Mouse (Mus musculus) ovary, adult 18-20 months (tissue): Measurements from ENCODE around the gene Thy1.

ENCODE experiments used
- DNase-seq: peaks from one replicate; pipeline ENCODE4 v3.0.0; 2022; ENCODE audit warnings: low spot score, mixed read lengths

Thy1 gene

DNA sequence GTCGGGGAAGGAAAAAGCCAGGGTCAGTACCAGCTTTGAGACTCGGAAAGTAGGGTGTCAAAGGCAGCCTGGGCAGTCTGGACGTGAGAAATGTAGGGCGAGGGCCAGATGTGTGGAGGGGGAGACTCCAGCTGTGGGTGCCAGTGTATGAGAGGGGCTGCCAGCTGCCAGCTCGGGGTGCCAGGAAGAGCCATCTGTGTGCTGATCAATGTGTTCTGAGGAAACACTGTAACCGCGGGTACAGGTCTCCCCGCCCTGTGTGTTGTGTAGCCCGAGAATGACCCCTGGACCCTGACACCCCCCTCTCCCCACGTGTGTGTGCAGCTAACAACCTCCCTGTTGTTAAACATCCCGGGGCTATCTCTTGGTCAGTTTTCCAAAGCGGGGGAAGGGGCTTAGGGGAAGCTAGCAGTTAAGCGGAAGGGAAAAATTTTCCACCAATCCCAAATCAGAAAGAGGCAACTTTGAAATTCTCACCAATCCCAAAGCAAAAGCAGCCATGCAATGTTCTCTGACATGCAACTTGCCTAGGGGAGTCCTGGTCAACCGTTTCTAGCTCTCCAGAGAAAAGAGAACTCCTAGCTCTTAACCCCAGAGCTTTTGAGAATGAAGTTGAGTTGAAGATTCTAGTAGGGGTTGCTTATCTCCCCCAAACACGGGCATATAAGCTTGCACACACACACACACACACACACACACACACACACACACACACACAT, 24.2 kb downstream of the Thy1 start:
- DNase-seq: no peak

DNA sequence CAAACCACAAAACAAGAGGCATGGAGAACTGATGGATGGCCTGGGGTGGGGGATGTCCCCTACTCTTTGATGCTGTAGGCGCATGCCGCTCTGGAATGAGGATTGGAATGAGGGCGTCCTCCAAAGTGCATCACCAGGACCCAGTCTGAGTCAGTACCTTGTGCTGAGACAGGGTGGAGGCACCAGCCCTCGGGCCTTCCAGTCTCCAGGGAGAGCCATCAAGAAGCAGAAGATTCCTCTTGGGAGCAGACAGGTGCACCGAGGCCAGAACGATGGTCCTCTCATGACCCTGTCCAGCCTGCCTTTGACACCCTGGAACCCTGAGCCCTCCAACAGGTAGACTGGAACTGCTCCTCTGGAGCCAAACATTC, 24.8 kb downstream of the Thy1 start:
- no peak for DNase-seq

DNA sequence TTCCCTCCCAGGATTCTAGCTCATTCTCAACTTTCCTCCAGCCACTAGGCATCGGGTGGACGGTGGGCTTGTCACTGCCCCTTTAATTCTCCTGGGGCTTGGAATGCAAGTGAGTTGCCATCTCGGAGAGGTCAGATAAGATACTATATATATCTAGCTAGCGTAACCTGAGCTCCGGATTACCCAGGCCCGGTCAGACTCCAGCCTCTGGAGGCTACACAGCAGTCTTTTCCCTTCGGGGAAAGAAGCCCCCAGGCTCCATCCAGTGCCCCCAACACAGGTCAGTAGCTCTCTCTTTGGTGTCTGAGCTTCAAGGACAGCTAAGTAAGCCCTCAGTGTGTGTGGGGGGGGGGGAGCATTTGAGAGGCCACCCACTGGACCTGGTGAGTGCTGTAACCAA, 26.1 kb downstream of the Thy1 start:
- no peak for DNase-seq

DNA sequence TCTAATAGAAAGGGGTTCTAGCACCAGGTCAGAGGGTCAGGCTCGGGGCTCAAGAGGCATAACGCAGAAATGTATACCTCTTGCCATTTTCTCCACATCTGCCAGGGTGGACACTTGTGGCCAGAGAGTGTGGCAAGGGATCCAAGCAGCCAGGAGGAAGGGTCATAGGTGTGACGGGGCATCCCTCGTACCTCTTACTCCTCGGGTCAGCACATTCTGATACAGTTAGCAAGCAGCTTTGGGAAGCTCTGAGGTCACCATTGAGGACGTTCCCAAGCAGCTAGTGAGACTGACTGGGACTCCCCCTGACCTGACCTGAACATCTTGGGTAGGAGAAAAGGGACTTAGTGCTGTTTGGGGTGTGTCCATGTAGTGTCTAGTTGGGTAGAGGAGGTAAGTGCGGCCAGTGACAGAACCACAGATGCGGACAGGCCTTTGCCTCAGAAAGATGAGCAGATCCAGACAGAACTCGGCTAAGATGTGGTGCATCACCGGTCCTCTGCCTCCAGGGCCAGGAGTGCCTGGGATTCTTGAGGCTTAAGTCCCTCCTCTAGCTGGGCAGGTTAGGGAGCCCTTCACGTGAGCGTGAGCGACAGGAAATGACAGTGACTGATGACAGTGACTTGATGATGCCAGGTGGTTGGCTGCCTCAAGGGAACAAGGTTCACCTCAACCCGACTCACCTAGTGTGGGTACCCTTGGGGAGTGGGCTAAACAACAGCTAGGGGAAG, 27.1 kb downstream of the Thy1 start:
- no peak for DNase-seq

DNA sequence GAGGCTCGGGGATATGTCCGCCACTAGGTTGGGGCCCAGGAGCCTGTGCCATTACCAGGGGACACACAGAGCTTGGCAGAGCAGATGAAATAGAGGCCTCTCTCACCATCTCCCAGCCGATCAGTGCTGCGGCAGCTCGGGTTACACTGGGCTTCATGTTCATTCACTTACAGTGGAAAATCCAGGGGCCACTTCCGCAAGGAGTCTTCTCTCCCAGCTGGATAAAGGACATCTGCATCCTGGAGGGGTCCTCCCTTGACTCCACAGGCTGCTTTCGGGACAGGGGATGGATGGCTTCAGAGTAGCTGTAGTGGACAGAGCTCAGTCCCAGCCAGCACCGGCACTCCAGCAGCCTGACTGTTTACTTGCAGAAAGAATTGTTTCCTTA, 27.7 kb downstream of the Thy1 start:
- DNase-seq: no peak

DNA sequence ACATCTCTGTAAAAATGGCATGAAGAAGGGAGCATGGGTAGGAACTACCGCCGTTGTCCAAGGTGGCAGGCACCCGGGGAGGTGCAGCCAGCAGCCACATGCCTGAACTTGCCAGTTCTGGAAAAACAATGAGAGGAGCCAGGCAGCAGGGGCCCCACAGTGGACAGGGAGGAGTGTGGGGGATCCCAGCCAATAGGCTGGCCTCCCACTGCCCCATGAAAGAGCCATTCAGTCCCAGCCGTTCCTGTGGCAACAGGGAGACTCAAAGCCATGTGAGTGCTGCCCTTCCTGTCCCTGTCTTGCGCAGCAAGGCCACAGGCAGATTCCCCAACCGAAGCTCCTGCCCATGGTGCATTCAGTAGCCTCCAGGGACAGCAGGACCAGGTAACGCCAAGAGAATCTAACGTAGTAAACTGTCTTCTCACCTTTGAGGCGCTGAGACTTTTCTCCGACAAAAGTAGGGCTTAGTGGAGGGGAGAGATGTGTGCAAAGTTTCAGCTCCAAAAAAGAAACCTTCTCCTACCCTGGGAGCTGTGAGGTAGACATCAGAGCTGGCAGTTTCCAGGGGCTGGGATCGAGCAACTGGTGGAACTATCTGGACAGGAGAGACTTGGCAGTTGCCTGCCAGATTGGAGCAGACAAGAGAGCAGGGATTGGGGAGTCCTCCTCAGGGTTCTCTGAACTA, 28.9 kb downstream of the Thy1 start:
- no peak for DNase-seq

DNA sequence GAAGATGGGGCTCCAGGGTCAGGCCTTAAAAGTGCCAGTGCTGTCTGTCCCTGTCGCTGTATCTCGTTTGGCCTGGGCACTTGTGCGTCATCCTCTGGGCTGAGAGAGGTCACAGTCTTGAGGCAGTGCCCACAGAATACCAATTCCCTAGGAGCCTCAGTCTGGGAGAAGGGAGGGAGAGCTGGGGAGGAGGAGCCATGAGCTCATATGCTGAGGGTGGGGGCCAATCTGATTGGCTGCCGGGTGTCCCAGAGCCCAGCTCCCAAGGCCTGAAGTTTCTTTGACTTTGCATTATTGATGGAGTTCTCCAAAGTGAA, 29.4 kb downstream of the Thy1 start:
- DNase-seq: no peak

DNA sequence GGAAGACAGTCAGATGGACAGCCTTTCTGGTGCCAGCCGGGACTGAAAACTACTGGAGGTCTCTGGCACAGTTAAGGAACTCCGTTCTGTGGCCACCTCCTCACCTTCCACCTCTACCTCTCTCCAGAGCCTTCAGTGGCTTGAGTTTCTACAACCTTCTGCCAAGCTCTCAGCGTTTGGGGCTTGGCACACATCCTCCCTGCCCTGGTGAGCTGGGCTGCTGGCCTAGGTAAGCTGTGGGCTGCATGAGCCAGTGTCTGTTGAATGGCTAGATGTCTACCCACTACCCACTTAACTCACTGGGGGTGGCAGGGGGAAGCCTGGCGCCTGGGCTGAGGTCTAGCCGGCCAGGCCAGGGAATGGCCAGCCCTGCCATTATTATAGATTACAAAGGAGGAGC, 29.9 kb downstream of the Thy1 start:
- DNase-seq: no peak

DNA sequence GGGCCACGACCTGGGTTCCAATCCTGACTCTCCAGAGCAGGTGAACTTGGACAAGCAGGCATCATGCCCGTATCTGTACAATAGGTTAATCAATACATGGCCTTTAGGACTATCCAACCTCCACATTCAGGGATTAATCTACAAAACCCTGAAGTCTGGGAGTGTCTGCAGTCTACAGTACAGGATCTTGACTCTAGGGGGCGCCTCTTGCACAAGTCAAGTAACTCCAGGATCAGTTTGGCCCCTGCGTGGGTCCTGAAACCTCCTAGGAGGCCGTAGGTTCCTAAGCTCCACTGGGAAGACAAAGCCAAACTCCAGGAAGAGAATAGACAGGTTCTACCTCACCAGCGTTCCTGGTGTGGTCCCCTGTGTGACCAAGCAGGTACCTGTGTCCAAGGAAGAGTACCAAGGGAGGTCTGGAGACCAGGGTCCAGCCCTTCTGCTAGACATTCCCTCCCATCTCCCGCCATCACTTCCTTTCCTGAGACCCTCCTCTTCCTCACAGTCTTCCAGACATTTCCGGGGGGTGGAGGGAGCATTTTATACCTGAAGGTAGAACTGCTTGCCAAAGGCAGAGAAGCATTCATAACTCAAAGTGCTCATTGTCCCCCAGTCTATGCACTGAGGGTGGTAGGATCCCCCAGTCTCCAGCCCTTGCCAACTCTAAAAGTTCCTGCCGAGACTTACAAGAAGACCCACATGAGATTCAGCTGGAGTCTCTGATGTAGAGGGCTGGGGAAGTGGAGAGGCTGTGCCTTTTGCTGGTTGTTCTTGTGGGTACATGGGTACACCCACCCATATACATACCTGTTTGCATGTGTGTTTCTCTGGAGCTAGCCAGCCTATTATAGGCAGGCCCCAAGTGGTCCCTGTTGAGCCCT, 31.5 kb downstream of the Thy1 start:
- no peak for DNase-seq

DNA sequence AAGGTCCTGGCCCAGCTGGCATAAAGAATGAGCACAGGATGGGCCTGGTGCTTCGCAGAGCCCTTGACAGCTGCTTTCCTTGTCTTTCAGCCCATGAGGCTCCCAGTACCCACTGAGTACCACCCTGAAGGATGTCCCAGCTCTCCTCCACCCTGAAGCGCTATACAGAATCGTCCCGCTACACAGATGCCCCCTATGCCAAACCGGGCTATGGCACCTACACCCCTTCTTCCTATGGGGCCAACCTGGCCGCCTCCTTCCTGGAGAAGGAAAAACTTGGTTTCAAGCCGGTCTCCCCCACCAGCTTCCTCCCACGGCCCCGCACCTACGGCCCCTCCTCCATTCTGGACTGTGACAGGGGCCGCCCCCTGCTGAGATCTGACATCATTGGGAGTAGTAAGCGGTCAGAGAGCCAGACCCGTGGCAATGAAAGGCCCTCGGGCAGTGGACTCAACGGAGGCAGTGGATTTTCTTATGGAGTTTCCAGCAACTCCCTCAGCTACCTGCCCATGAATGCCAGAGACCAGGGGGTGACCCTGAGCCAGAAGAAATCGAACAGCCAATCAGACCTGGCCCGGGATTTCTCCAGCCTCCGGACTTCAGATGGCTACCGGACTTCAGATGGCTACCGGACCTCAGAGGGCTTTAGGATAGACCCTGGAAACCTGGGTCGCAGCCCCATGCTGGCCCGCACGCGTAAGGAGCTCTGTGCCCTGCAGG, 32.3 kb downstream of the Thy1 start:
- no peak for DNase-seq

DNA sequence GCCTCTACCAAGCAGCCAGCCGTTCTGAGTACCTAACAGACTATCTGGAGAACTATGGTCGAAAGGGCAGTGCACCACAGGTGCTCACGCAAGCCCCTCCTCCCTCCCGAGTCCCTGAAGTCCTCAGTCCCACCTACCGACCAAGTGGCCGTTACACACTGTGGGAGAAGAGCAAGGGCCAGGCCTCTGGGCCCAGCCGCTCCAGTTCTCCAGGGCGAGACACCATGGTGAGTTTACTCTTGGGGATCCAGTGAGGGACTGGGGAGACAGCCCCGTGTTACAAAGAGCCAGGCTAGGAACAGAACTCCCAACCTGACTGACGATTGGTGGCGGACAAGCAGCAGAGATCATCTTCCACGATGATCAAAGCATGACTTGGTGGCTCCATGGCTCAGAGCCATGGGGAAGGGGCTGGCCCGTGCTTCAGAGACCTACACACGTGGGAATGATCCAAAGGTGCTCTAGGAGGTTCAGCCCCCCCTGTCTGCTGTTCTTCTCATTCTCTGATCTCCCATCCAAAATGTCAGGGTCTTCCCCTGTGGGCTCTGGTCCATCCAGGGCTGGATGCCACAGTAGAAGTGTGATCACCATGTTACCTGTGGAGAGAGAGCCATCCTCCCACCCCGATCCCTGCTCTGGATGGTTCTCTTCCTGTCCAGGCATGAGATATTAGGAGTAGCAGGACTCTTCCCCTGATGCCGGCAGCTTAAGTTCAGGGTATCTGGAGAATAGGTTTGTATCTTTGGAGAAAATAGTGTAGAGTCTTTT, 33.0 kb downstream of the Thy1 start:
- DNase-seq: no peak

DNA sequence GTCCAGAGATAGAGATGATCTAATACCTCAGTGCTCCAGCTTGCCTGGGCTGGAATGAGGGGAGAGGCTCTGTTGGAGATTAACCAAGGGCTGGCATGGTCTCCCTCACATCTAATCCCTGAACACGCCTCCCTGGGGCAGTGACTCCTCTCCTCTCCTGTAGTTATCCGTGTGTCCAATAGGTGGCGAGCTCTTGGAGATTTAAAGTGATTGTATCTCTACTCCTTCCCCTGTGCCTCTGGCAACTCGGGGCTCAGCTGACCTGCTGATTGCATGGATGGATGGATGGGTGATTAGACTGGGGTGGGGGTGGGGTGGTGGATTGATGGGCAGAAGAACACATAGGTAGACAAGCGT, 33.6 kb downstream of the Thy1 start:
- no peak for DNase-seq

DNA sequence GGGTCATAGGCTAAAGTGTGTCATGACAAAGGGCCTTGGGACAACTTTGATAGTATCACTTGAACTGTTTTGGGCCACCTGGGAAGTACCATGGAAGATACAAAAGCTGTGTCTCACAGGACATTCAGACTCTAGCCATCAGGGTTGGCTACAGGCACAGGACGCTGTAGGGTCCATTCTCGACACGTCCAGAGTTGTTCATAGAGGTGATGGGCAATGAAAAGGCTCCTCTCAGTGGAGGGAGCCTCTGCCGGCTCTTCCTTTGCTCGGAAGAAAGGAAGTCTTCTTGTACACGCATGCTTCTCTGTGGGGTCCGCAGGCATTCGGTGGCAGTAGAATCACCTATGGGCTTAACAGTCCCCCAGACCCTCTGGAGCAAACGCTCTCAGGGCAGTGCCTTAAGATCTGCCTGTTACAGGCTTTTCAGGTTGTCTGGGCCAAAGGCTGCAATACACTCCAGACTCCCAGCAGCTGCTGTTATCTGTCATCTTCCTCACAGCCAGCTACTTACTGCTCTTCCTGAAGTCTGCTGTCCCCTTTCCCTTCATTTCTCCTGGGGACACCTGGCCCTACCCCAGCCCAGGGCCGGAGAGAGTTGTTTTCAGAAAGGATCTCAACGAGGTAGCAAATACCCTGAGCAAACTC, 34.2 kb downstream of the Thy1 start:
- no peak for DNase-seq

DNA sequence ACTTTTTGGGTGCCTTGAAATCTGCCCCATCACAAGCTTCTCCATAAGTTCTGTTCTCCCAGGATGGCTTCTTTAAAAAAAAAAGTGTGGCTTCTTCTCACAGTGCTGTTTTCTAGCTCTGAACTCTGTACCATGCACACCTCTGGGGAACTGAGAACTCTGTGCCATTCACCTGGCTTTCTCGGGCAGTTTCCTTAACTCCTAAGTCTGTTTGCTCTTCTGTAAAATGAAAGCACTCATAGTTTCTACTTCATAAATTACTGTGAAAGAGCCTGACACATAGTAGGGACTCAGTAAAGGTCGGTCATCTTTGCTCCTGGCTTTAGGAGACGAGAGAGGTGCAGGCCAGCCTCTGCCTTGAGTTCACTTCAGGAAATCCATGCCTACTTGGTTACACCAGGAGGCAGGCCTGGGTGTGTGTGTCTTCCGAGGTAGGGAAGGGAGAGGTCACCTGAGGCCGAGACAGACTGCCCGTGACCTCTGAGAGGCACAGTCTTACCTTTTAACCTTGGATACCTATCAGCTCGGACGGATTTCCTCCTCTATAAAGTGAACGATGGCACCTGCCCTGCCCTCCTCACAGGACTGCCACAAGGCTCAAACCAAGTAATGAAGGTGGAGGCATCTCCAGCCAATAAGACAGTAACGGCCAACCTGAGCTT, 35.1 kb downstream of the Thy1 start:
- DNase-seq: no peak

DNA sequence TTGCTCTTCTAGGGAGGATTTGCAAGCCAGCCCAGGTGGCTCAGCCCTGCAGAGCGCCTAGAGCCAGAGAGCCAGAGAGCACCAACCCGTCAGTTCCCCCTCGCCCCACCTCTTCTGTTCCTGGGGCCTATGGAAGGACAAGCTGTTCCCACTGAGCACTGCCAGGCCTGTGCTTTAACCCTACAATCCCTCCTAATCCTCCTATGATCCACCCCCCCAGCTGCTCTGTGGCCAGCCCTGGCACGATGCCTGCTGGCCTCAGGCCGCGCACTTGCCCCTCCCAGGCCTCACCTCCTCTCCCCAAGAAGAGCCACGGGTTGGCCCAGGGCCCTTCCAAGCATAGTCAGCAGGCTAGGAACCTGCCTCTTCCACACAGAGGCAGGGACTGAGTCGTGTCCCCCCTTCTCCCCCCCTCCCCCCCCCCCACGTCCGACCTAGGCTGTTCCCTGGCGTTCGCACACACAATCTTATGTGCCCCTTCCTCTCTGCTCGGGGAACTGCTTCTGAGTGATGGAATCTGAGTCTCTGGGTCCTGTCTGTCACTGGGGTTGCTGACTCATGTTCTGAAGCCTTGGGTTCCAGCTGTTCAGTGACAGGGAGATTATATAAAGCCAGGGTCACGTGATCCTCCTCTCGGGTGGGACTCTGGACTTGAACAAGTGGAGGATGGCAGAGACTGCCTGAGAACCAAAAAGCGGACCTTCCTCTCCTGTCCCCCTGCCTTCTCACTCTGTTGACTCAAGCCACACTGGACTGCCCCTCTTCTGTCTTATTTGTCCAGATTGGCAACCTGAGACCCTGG, 36.0 kb downstream of the Thy1 start:
- DNase-seq: peak; percentile 88

DNA sequence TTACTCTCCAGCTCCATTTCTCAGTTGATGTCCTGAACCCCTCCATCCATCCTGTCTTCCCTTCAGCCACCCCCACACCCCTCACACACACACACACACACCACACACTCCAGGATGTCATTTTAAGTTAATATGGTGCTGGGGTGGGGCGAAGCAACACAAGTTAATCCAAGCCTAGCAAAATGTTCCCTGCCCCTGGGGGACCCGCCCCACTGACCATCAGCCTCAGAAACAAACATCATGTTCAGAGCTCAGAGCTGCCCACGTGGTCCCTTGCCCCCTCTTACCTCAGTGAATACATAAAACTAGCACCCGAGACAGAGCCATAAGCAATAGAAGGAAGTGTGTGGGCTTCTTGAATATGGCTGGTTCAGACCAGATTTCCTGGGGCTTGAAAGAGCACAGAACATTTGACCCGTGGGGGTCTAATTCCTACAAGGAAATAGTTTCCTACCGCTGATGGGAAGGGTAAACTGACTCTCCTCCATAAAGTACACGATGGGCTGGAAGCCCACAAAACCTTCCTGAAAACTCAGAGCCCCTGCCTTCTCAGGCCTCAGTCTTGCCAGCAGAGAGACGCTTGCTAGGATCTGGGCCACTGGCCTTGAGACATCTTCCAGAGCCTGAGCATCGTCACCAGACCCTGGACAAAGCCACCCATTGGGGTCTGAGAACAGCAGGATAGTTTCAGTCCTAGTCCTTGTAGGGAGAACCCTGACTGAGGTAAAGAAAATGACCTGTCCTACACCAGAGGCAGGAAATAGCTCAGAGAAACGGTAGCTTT, 37.0 kb downstream of the Thy1 start:
- DNase-seq: no peak

DNA sequence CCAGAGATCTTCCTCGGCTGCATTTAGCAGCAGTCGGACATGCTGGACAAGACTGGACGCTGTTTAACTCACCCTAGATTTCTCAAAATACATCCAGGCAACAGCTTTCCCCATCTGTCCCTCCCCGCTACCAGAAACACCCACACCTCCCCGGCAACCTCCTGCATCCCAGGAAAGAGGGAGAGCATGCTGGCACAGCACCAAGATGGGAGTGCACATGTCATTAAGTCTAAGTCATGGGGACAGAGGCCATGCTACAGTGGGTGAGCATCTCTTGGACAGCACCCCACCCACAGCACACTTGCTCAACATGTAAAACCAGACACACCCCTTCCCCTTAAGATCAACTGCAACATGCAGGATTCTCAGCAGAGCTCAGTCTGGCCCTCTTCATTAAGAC, 37.8 kb downstream of the Thy1 start:
- no peak for DNase-seq

DNA sequence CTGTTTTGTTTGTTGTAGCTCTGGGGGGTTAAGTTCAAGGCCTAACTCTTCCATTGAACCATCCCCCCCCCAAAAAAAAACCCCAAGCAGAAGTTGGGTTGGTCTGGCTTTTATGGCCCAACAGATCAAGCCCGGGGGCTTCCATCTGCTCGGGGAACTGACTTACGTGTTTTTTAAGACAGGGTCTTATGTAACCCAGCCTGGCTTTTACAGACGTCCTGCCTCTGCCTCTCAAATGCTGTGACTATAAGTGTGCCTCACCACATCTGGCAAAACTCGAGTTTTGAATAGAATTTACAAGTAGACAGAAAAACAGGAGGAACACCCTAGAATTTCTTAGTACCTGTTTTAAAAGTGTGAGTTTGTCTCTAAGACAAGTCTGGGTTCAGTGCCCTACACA, 38.4 kb downstream of the Thy1 start:
- DNase-seq: no peak

DNA sequence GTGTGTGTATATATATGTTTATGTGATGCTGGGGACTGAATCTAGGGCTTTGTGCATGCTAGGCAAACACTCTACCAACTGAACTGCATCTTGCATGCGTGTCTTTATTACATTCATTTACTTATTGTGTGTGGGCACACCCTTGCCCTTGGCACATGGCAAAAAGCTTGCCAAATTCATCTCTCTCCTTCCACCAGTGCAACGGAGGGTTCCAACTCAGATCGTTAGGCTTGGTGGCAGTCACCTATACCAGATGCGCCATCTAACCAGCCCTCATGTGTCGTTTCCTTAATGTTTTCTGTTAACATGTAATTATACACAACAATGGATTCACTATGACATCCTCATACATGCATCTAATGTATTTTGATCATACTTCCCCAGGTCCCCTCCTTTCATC, 39.1 kb downstream of the Thy1 start:
- no peak for DNase-seq
